Mouse (Mus musculus) limb, embryonic 15.5 days (tissue): Measurements from ENCODE around the gene Gm21767. TPM values are rescaled to one million over a fixed set of nuclear protein-coding genes. Genes with fewer than 3 reads are reported as not detected.
"Not testable (repeated sequence)": the region's sequence is repeated elsewhere in the genome, so short reads cannot be mapped to it uniquely, and the experiment has no call there.

Experiments used
- ATAC-seq: fragments of 200-750 bp; cut with Nextera tagmentation; 2 replicates; pipeline ENCODE4 v1.8.0; 2017; ENCODE audit warnings: low read depth, moderate TSS enrichment; ENCODE audit not compliant: insufficient number of reproducible peaks, low FRiP score, low TSS enrichment
- H3K27ac ChIP-seq: fragments of 300-500 bp; sonication (generic); 2 replicates; pipeline ENCODE4 v1.5.1; 2015; ENCODE audit warnings: moderate library complexity, mild to moderate bottlenecking, inconsistent platforms
- H3K27me3 ChIP-seq: fragments of 300-500 bp; sonication (generic); 2 replicates; pipeline ENCODE4 v1.6.1; 2015; ENCODE audit warnings: inconsistent platforms
- H3K36me3 ChIP-seq: fragments of 300-500 bp; sonication (generic); 2 replicates; pipeline ENCODE4 v1.6.1; 2015; ENCODE audit warnings: inconsistent platforms
- H3K4me1 ChIP-seq: fragments of 300-500 bp; sonication (generic); 2 replicates; pipeline ENCODE4 v1.6.1; 2015; ENCODE audit warnings: inconsistent platforms
- H3K4me2 ChIP-seq: fragments of 300-500 bp; sonication (generic); 2 replicates; pipeline ENCODE4 v1.6.1; 2015; ENCODE audit warnings: mild to moderate bottlenecking, inconsistent platforms
- H3K4me3 ChIP-seq: fragments of 300-500 bp; sonication (generic); 2 replicates; pipeline ENCODE4 v1.5.1; 2015; ENCODE audit warnings: mild to moderate bottlenecking, inconsistent platforms
- H3K9ac ChIP-seq: fragments of 300-500 bp; sonication (generic); 2 replicates; pipeline ENCODE4 v1.6.1; 2015; ENCODE audit warnings: inconsistent platforms
- H3K9me3 ChIP-seq: fragments of 300-500 bp; sonication (generic); 2 replicates; pipeline ENCODE4 v1.6.1; 2016; ENCODE audit warnings: inconsistent platforms
- WGBS: fragments of 180-500 bp; shearing (Covaris S2); methylation state at CpG from one replicate; pipeline ENCODE4 v1.1.7; 2015; 5-methylcytosine and 5-hydroxymethylcytosine counted together
- polyA plus RNA-seq: library from polyadenylated mRNA; unstranded; fragments of >200 nt; fragmentation: Nextera tagmentation; extraction: Ambion mirVana; gene quantifications from 2 replicates; pipeline ENCODE4 v1.2.1, GENCODE M21; 2015

Gm21767 gene
- not detected in 2 replicates for polyA plus RNA-seq

DNA sequence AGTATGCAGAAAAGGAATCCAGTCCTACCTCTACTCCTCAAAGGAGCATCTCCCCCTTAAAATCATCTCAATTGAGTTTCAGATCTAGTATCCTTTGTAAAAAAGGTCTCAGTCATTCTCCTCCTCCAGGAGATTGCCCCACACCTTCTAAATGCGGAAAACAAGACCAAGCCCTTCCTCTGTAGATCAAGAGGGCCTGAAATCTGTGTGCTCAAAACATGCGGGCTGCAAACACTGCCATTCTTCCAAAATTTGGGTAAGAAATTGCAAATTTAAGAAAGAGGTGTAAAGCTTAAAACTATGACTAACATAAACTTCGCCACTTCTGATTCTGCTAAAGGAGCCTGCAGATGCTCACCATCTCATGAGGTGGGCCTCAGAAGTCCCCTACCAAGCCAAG is at the start of gene Gm21767:
Gene Gm21767 (plus strand): TSS at position 301 of the 400 bp plus-strand sequence.
- WGBS, result no CpG with 5 or more reads among the region's 3 CpGs
- not testable (repeated sequence) for H3K4me1 ChIP-seq, H3K36me3 ChIP-seq, ATAC-seq, H3K4me2 ChIP-seq, H3K4me3 ChIP-seq, H3K27ac ChIP-seq, H3K9me3 ChIP-seq, H3K9ac ChIP-seq, H3K27me3 ChIP-seq
